Mouse (Mus musculus) right cerebral cortex, postnatal 36 days (tissue): Measurements from ENCODE around the gene Nf1.

Experiments used
- DNase-seq, 2 experiments: peaks; one replicate each; pipeline ENCODE4 v3.0.0; 2022; ENCODE audit warnings: low spot score in 2 of 2, mixed read lengths in 1 of 2

Nf1 gene

GRCm38 (mm10) chr11:79584191-79584590, 244.7 kb downstream of the Nf1 start:
- DNase-seq, result peak in 1 of 2 experiments; percentile 43

- no peak for DNase-seq
Observed at GRCm38 (mm10) chr11:79589317-79590075, 250.0 kb downstream of the Nf1 start.

- DNase-seq, result peak; percentile 51 to 58
Observed at GRCm38 (mm10) chr11:79590664-79591590, 251.4 kb downstream of the Nf1 start, which contains the start of gene Rab11fip4. TSS of gene Rab11fip4 (plus strand) at chr11:79591212.

- DNase-seq, result no peak
Observed at GRCm38 (mm10) chr11:79591591-79591975, 252.1 kb downstream of the Nf1 start.

- DNase-seq, result no peak
Observed at GRCm38 (mm10) chr11:79593495-79593894, 254.0 kb downstream of the Nf1 start.

GRCm38 (mm10) chr11:79610454-79610853, 271.0 kb downstream of the Nf1 start:
- DNase-seq, result no peak

GRCm38 (mm10) chr11:79611011-79611666, 271.6 kb downstream of the Nf1 start:
- DNase-seq, result peak in 1 of 2 experiments; percentile 27

GRCm38 (mm10) chr11:79612046-79612600, 272.6 kb downstream of the Nf1 start:
- DNase-seq, result no peak

- no peak for DNase-seq
Observed at GRCm38 (mm10) chr11:79613084-79613483, 273.6 kb downstream of the Nf1 start.

GRCm38 (mm10) chr11:79613711-79614110, 274.2 kb downstream of the Nf1 start:
- DNase-seq, result no peak

- no peak for DNase-seq
Observed at GRCm38 (mm10) chr11:79614880-79615279, 275.4 kb downstream of the Nf1 start.

- no peak for DNase-seq
Observed at GRCm38 (mm10) chr11:79615871-79616270, 276.4 kb downstream of the Nf1 start.

- no peak for DNase-seq
Observed at GRCm38 (mm10) chr11:79617991-79618390, 278.5 kb downstream of the Nf1 start.

- no peak for DNase-seq
Observed at GRCm38 (mm10) chr11:79623029-79623428, 283.5 kb downstream of the Nf1 start.

- DNase-seq, result peak; percentile 39 to 57
Observed at GRCm38 (mm10) chr11:79624801-79625302, 285.4 kb downstream of the Nf1 start.

- DNase-seq, result no peak
Observed at GRCm38 (mm10) chr11:79628716-79629115, 289.2 kb downstream of the Nf1 start.

- DNase-seq, result no peak
Observed at GRCm38 (mm10) chr11:79629752-79630374, 290.4 kb downstream of the Nf1 start.

- no peak for DNase-seq
Observed at GRCm38 (mm10) chr11:79630521-79630920, 291.0 kb downstream of the Nf1 start.
